Mouse (Mus musculus) CD4-positive, CD25-positive, alpha-beta regulatory T cell, adult 4 months (primary cell): Measurements from ENCODE around the gene Tox2. TPM values are rescaled to one million over a fixed set of nuclear protein-coding genes. Genes with fewer than 3 reads are reported as not detected.

Experiments used
- ATAC-seq: one replicate; pipeline ENCODE4 v1.8.0; 2017
- polyA plus RNA-seq, 2 experiments: library from polyadenylated mRNA; unstranded; fragments of 100-300 nt; shearing (Covaris generic); gene quantifications; one replicate each; pipeline ENCODE4 v1.2.1; 2017

Gene Tox2
- 1 to 10 TPM; 6.4 to 6.5 TPM for polyA plus RNA-seq

- peak; percentile 73 for ATAC-seq
These were observed at the start of gene Tox2 for GRCm38 (mm10) chr2:163202884-163203634. Gene Tox2, plus strand, starts transcription at chr2:163203125.

- ATAC-seq: no peak
These were observed 48.3 kb upstream of the Tox2 start for GRCm38 (mm10) chr2:163154673-163155072.

- no peak for ATAC-seq
These were observed 43.9 kb upstream of the Tox2 start for GRCm38 (mm10) chr2:163158979-163159378.

- ATAC-seq: peak; percentile 70
These were observed 38.4 kb upstream of the Tox2 start for GRCm38 (mm10) chr2:163164461-163164990.

GRCm38 (mm10) chr2:163166067-163166805 is 36.7 kb upstream of the Tox2 start:
- ATAC-seq: peak; percentile 62

- ATAC-seq: no peak
These were observed 31.0 kb upstream of the Tox2 start for GRCm38 (mm10) chr2:163171891-163172290.

- no peak for ATAC-seq
These were observed 28.9 kb upstream of the Tox2 start for GRCm38 (mm10) chr2:163174066-163174465.

- ATAC-seq: no peak
These were observed 27.1 kb upstream of the Tox2 start for GRCm38 (mm10) chr2:163175831-163176230.

- ATAC-seq: no peak
These were observed 26.4 kb upstream of the Tox2 start for GRCm38 (mm10) chr2:163176502-163176901.

GRCm38 (mm10) chr2:163187552-163187951 is 15.4 kb upstream of the Tox2 start:
- ATAC-seq: no peak

GRCm38 (mm10) chr2:163189596-163189995 is 13.3 kb upstream of the Tox2 start:
- no peak for ATAC-seq

- no peak for ATAC-seq
These were observed 12.9 kb upstream of the Tox2 start for GRCm38 (mm10) chr2:163190004-163190441.

- ATAC-seq: no peak
These were observed 10.4 kb upstream of the Tox2 start for GRCm38 (mm10) chr2:163192485-163192884.

GRCm38 (mm10) chr2:163194015-163194414 is 8.9 kb upstream of the Tox2 start:
- ATAC-seq: no peak

- no peak for ATAC-seq
These were observed 8.4 kb upstream of the Tox2 start for GRCm38 (mm10) chr2:163194543-163194942.

GRCm38 (mm10) chr2:163195106-163195833 is 7.7 kb upstream of the Tox2 start:
- no peak for ATAC-seq

GRCm38 (mm10) chr2:163195834-163196145 is 7.1 kb upstream of the Tox2 start:
- ATAC-seq: no peak

- no peak for ATAC-seq
These were observed 1.0 kb upstream of the Tox2 start for GRCm38 (mm10) chr2:163201897-163202296.

- ATAC-seq: peak; percentile 2
These were observed 407 bp upstream of the Tox2 start for GRCm38 (mm10) chr2:163202553-163202883.

- peak; percentile 20 for ATAC-seq
These were observed 966 bp downstream of the Tox2 start for GRCm38 (mm10) chr2:163203635-163204547.

- no peak for ATAC-seq
These were observed 1.8 kb downstream of the Tox2 start for GRCm38 (mm10) chr2:163204548-163205261.
